ENCODE assay signal across 19 mouse cellular contexts in the genomic region with DNA sequence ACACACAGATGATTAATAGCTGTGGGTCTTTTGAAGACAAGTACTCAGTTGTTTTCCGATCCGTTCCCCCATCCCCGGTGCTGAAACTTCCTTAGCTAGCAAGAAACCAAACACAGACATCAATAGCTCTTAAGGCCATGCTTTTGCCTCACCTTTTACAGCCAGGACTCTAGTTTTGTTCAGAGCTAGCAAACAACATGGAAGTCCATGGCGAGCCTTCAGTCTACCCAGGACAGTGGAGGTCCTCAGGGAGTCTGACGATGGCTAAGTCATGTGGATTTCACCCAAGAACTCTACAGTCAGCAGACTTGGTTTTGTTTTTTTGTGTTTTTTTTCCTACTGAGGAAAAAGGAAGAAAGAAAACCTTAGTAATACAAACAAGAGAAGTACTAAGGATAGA. TPM values are rescaled to one million over a fixed set of nuclear protein-coding genes. Genes with fewer than 3 reads are reported as not detected.
DNase-seq lines count a peak whose midpoint lies in the region; ATAC-seq lines count a peak whose summit lies in the region.
"Had no signal": no experiment of that assay in that cellular context is flagged by ENCODE, and none has a peak within 500 bp of the region (broad histone marks: within the 10 kb centered on the region; RNA-seq: fewer than 3 reads in every experiment).

No protein-coding gene starts in this region.

- ATAC-seq in kidney, embryonic 14.5 days (ENCODE audit: low FRiP score, low TSS enrichment), result no peak
- ATAC-seq in intestine, embryonic 16.5 days, result no peak
- no peak for ATAC-seq in midbrain, embryonic 13.5 days
- ATAC-seq: CD4-positive, CD25-positive, alpha-beta regulatory T cell, adult 4 months had no signal

- no peak overlapping the region for H3K9ac ChIP-seq in kidney, embryonic 14.5 days (ENCODE audit: low read depth, low read length)
- no peak overlapping the region for H3K9ac ChIP-seq in intestine, embryonic 16.5 days (ENCODE audit: low read depth, low read length)
- H3K9ac ChIP-seq in midbrain, embryonic 13.5 days (replicated peaks), result no peak overlapping the region
- H3K9ac ChIP-seq: heart, embryonic 12.5 days; neural tube, embryonic 13.5 days had no signal

- no peak overlapping the region for H3K4me2 ChIP-seq in kidney, embryonic 14.5 days (replicated peaks; ENCODE audit: low read depth, low read length)
- no peak overlapping the region for H3K4me2 ChIP-seq in intestine, embryonic 16.5 days (ENCODE audit: low read depth, low read length)
- H3K4me2 ChIP-seq in midbrain, embryonic 13.5 days (replicated peaks), result no peak overlapping the region
- H3K4me2 ChIP-seq: heart, embryonic 12.5 days; liver, embryonic 11.5 days; neural tube, embryonic 13.5 days had no signal

- no peaks in the 10 kb centered on the region for H3K9me3 ChIP-seq in kidney, embryonic 14.5 days (ENCODE audit: control insufficient read depth, low read length)
- no peaks in the 10 kb centered on the region for H3K9me3 ChIP-seq in intestine, embryonic 16.5 days (ENCODE audit: control insufficient read depth, low read length)
- no peaks in the 10 kb centered on the region for H3K9me3 ChIP-seq in midbrain, embryonic 13.5 days
- H3K9me3 ChIP-seq: heart, embryonic 12.5 days; neural tube, embryonic 13.5 days had no signal

- no peaks in the 10 kb centered on the region for H3K27me3 ChIP-seq in kidney, embryonic 14.5 days (ENCODE audit: control insufficient read depth, insufficient read depth, low read length)
- no peaks in the 10 kb centered on the region for H3K27me3 ChIP-seq in intestine, embryonic 16.5 days (replicated peaks; ENCODE audit: control insufficient read depth, insufficient read depth, low read length)
- no peaks in the 10 kb centered on the region for H3K27me3 ChIP-seq in midbrain, embryonic 13.5 days
- H3K27me3 ChIP-seq: heart, embryonic 12.5 days; neural tube, embryonic 13.5 days had no signal

- DNase-seq in kidney, postnatal 10 days, result no peak
- DNase-seq in 3134 (ENCODE audit: extremely low read depth, insufficient read length, low spot score) (peak; percentile 44), NIH3T3 (ENCODE audit: low read depth) (peak; percentile 75)
- no peak for DNase-seq in cerebellum, adult 11-12 months
- DNase-seq: cerebellum, postnatal 14 days; gastrocnemius, postnatal 14 days; heart, postnatal 4 days; kidney, postnatal 25 days; lung, adult 2 months; right cerebral cortex, postnatal 14 days; thymus, postnatal 36 days had no signal

- H3K36me3 ChIP-seq in kidney, embryonic 14.5 days (ENCODE audit: control insufficient read depth, insufficient read depth, low read length), result no peaks in the 10 kb centered on the region
- H3K36me3 ChIP-seq in intestine, embryonic 16.5 days (ENCODE audit: control insufficient read depth, insufficient read depth, low read length), result no peaks in the 10 kb centered on the region
- no peaks in the 10 kb centered on the region for H3K36me3 ChIP-seq in midbrain, embryonic 13.5 days
- H3K36me3 ChIP-seq: G1E; heart, embryonic 12.5 days; neural tube, embryonic 13.5 days had no signal

- peaks cover 32% of the 10 kb centered on the region for H3K4me1 ChIP-seq in kidney, embryonic 14.5 days (ENCODE audit: control insufficient read depth, insufficient read depth, low read length)
- H3K4me1 ChIP-seq in intestine, embryonic 16.5 days (ENCODE audit: control insufficient read depth, insufficient read depth, low read length), result peaks cover 16% of the 10 kb centered on the region
- no peaks in the 10 kb centered on the region for H3K4me1 ChIP-seq in midbrain, embryonic 13.5 days (replicated peaks)

- WGBS in kidney, embryonic 14.5 days, result 29% methylated on average over 5 of the region's 5 CpGs
- WGBS in intestine, embryonic 16.5 days, result 54% methylated on average over 5 of the region's 5 CpGs
- 94% methylated on average over 5 of the region's 5 CpGs for WGBS in midbrain, embryonic 13.5 days

- peak overlapping the region; percentile 56; the same call in 1 of the 2 replicates for H3K27ac ChIP-seq in kidney, embryonic 14.5 days (ENCODE audit: low read depth, low read length)
- peak overlapping the region; percentile 50; the same call in 1 of the 2 replicates for H3K27ac ChIP-seq in intestine, embryonic 16.5 days (ENCODE audit: low read length)
- no peak overlapping the region for H3K27ac ChIP-seq in midbrain, embryonic 13.5 days
- H3K27ac ChIP-seq: neural tube, embryonic 13.5 days had no signal

- no peak overlapping the region for H3K4me3 ChIP-seq in kidney, embryonic 14.5 days (ENCODE audit: low read length)
- H3K4me3 ChIP-seq in intestine, embryonic 16.5 days (ENCODE audit: low read length), result no peak overlapping the region
- H3K4me3 ChIP-seq in midbrain, embryonic 13.5 days (replicated peaks), result no peak overlapping the region
- H3K4me3 ChIP-seq: heart, embryonic 12.5 days; neural tube, embryonic 13.5 days had no signal

RNA-seq across cellular contexts. Expression of a gene that starts 43.4 kb away (rescaled TPM):
- polyA plus RNA-seq in kidney, embryonic 14.5 days (2014; fragmentation: Nextera tagmentation; extraction: Ambion mirVana), result 8.8 and 13.2 TPM in 2 replicates
- polyA plus RNA-seq in intestine, embryonic 16.5 days (2015; fragmentation: Nextera tagmentation; extraction: Ambion mirVana), result 18.2 TPM in 2 replicates
- polyA plus RNA-seq in midbrain, embryonic 13.5 days (2015; fragmentation: Nextera tagmentation; extraction: Ambion mirVana), result 2.3 and 2.8 TPM in 2 replicates
- polyA plus RNA-seq: CD4-positive, CD25-positive, alpha-beta regulatory T cell, adult 4 months; G1E had no signal

Comparison
In these comparisons a context has a peak if more than half of its experiments do, and no peak if none do; other contexts are left out.
1. DNase-seq: peak in 3134 (single experiment) and NIH3T3 (single experiment); none in kidney, postnatal 10 days (single experiment) and cerebellum, adult 11-12 months (single experiment).